Mouse (Mus musculus) CH12.LX (cell line): ENCODE measurements around the gene Igflr1. TPM values are rescaled to one million over a fixed set of nuclear protein-coding genes. Genes with fewer than 3 reads are reported as not detected.
A peak's percentile ranks its signal among the peaks of the same experiment; 100 is the strongest.

ENCODE experiments used
- DNase-seq: peaks from one replicate; pipeline ENCODE4 v3.0.0-alpha.2; 2013; ENCODE audit errors: extremely low read depth
- H3K27ac ChIP-seq: 2 replicates; pipeline ENCODE4 v1.5.1; 2012; ENCODE audit warnings: low read depth, mild to moderate bottlenecking, control low read depth, moderate library complexity; ENCODE audit not compliant: insufficient read depth
- H3K27me3 ChIP-seq: replicated peaks from 2 replicates; pipeline ENCODE3; 2012; ENCODE audit warnings: inconsistent platforms
- H3K36me3 ChIP-seq, 2 experiments: replicated peaks in 1 of 2; 2 replicates each; pipeline versions ENCODE3 to v1.6.1; 2012; ENCODE audit warnings: inconsistent platforms in 1 of 2, low read length in 1 of 2, mild to moderate bottlenecking in 1 of 2, mixed read lengths in 1 of 2, moderate library complexity in 1 of 2; ENCODE audit not compliant: control insufficient read depth in 1 of 2, insufficient read depth in 1 of 2
- H3K4me1 ChIP-seq, 2 experiments: 2 replicates each; pipeline ENCODE4 v1.6.1; 2012; ENCODE audit warnings: inconsistent platforms in 1 of 2, moderate library complexity in 1 of 2; ENCODE audit not compliant: insufficient read depth in 2 of 2, control insufficient read depth in 1 of 2
- H3K4me2 ChIP-seq: 2 replicates; pipeline ENCODE4 v1.6.1; 2012; ENCODE audit warnings: low read depth, mild to moderate bottlenecking, control low read depth; ENCODE audit not compliant: poor library complexity, insufficient read depth, severe bottlenecking
- H3K4me3 ChIP-seq, 3 experiments: fragments of 150-350 bp in 1 of 3; sonication (generic) in 1 of 3; replicated peaks in 1 of 3; 2 replicates each; pipeline versions ENCODE3 to v1.5.1; 2011 to 2012; ENCODE audit warnings: low read depth in 2 of 3, low read length in 2 of 3, mild to moderate bottlenecking in 2 of 3, moderate library complexity in 2 of 3, control low read depth in 1 of 3, improper control_type of control experiment in 1 of 3, inconsistent platforms in 1 of 3, mixed read lengths in 1 of 3; ENCODE audit not compliant: poor library complexity in 1 of 3
- H3K79me2 ChIP-seq: replicated peaks from 2 replicates; pipeline ENCODE4 v1.6.1; 2012; ENCODE audit warnings: mild to moderate bottlenecking, moderate library complexity; ENCODE audit not compliant: control insufficient read depth, poor library complexity, insufficient read depth, severe bottlenecking; ENCODE audit errors: extremely low read depth
- H3K9ac ChIP-seq: 2 replicates; pipeline ENCODE4 v1.6.1; 2012; ENCODE audit warnings: low read depth, mild to moderate bottlenecking, control low read depth, moderate library complexity; ENCODE audit not compliant: insufficient read depth
- H3K9me3 ChIP-seq: replicated peaks from 2 replicates; pipeline ENCODE3; 2012; ENCODE audit warnings: low read length, inconsistent platforms, mixed read lengths
- BHLHE40 ChIP-seq: IDR thresholded peaks from 2 replicates; pipeline ENCODE4 v1.6.1; 2011; ENCODE audit warnings: mild to moderate bottlenecking, low read depth, low read length, improper control_type of control experiment
- CHD1 ChIP-seq: IDR thresholded peaks from 2 replicates; pipeline ENCODE4 v1.6.1; 2012; ENCODE audit warnings: low read depth, low read length, improper control_type of control experiment, inconsistent platforms
- CHD2 ChIP-seq: IDR thresholded peaks from 2 replicates; pipeline ENCODE4 v1.6.1; 2011; ENCODE audit warnings: low read length, improper control_type of control experiment
- ELF1 ChIP-seq: IDR thresholded peaks from 2 replicates; pipeline ENCODE4 v1.6.1; 2014; ENCODE audit warnings: low read depth, mild to moderate bottlenecking, inconsistent platforms, low read length, improper control_type of control experiment
- EP300 ChIP-seq: IDR thresholded peaks from 2 replicates; pipeline ENCODE4 v1.6.1; 2011; ENCODE audit warnings: low read length, improper control_type of control experiment
- ETS1 ChIP-seq: conservative IDR thresholded peaks from 2 replicates; pipeline ENCODE4 v1.6.1; 2012; ENCODE audit warnings: low read depth, mild to moderate bottlenecking, inconsistent platforms, low read length, improper control_type of control experiment, moderate library complexity
- GABPA ChIP-seq: IDR thresholded peaks from 2 replicates; pipeline ENCODE4 v1.6.1; 2012; ENCODE audit warnings: low read depth, low read length, improper control_type of control experiment, inconsistent platforms; ENCODE audit not compliant: insufficient replicate concordance
- HCFC1 ChIP-seq: IDR thresholded peaks from 2 replicates; pipeline ENCODE4 v1.6.1; 2012; ENCODE audit warnings: low read depth, mild to moderate bottlenecking, inconsistent platforms, low read length, improper control_type of control experiment
- IRF4 ChIP-seq: IDR thresholded peaks from 2 replicates; pipeline ENCODE4 v1.6.1; 2014; ENCODE audit warnings: low read depth, mild to moderate bottlenecking, inconsistent platforms, low read length, improper control_type of control experiment
- JUND ChIP-seq: conservative IDR thresholded peaks from 2 replicates; pipeline ENCODE4 v1.6.1; 2011; ENCODE audit warnings: low read depth, low read length, improper control_type of control experiment
- MAFK ChIP-seq: IDR thresholded peaks from 2 replicates; pipeline ENCODE4 v1.6.1; 2011; ENCODE audit warnings: low read length, improper control_type of control experiment; ENCODE audit not compliant: insufficient replicate concordance
- MAZ ChIP-seq: IDR thresholded peaks from 2 replicates; pipeline ENCODE4 v1.6.1; 2012; ENCODE audit warnings: low read depth, mild to moderate bottlenecking, inconsistent platforms, low read length, improper control_type of control experiment, moderate library complexity
- MEF2A ChIP-seq: IDR thresholded peaks from 2 replicates; pipeline ENCODE4 v1.6.1; 2014; ENCODE audit warnings: low read depth, mild to moderate bottlenecking, inconsistent platforms, low read length, improper control_type of control experiment, borderline replicate concordance
- MXI1 ChIP-seq: IDR thresholded peaks from 2 replicates; pipeline ENCODE4 v1.6.1; 2011; ENCODE audit warnings: mild to moderate bottlenecking, low read depth, low read length, improper control_type of control experiment
- MYC ChIP-seq: IDR thresholded peaks from 2 replicates; pipeline ENCODE4 v1.6.1; 2011; ENCODE audit warnings: low read depth, mild to moderate bottlenecking, improper control_type of control experiment, low read length
- NELFE ChIP-seq: IDR thresholded peaks from 2 replicates; pipeline ENCODE4 v1.6.1; 2011; ENCODE audit warnings: low read depth, low read length, improper control_type of control experiment
- NRF1 ChIP-seq: IDR thresholded peaks from 2 replicates; pipeline ENCODE4 v1.6.1; 2014; ENCODE audit warnings: low read depth, mild to moderate bottlenecking, inconsistent platforms, low read length, improper control_type of control experiment, moderate library complexity
- PAX5 ChIP-seq: IDR thresholded peaks from 2 replicates; pipeline ENCODE4 v1.6.1; 2012; ENCODE audit warnings: low read length, inconsistent platforms, mixed read lengths
- POLR2A ChIP-seq: IDR thresholded peaks from 2 replicates; pipeline ENCODE4 v1.6.1; 2011; ENCODE audit warnings: low read depth, mild to moderate bottlenecking, improper control_type of control experiment, low read length
- POLR2AphosphoS2 ChIP-seq: IDR thresholded peaks from 2 replicates; pipeline ENCODE4 v1.6.1; 2011; ENCODE audit warnings: low read depth, low read length, improper control_type of control experiment
- RCOR1 ChIP-seq: conservative IDR thresholded peaks from 2 replicates; pipeline ENCODE4 v1.6.1; 2012; ENCODE audit warnings: low read depth, mild to moderate bottlenecking, inconsistent platforms, low read length, improper control_type of control experiment
- SIN3A ChIP-seq: IDR thresholded peaks from 2 replicates; pipeline ENCODE4 v1.6.1; 2012; ENCODE audit warnings: low read length, improper control_type of control experiment, inconsistent platforms
- SMC3 ChIP-seq: IDR thresholded peaks from 2 replicates; pipeline ENCODE4 v1.6.1; 2011; ENCODE audit warnings: low read depth, low read length, improper control_type of control experiment
- TBP ChIP-seq: conservative IDR thresholded peaks from 2 replicates; pipeline ENCODE4 v1.6.1; 2011; ENCODE audit warnings: low read depth, low read length, improper control_type of control experiment
- TCF12 ChIP-seq: IDR thresholded peaks from 2 replicates; pipeline ENCODE4 v1.6.1; 2014; ENCODE audit warnings: low read depth, mild to moderate bottlenecking, inconsistent platforms, low read length, improper control_type of control experiment
- UBTF ChIP-seq: IDR thresholded peaks from 2 replicates; pipeline ENCODE4 v1.6.1; 2012; ENCODE audit warnings: low read depth, mild to moderate bottlenecking, inconsistent platforms, low read length, improper control_type of control experiment, moderate library complexity
- USF1 ChIP-seq: IDR thresholded peaks from 2 replicates; pipeline ENCODE4 v1.6.1; 2014; ENCODE audit warnings: low read depth, mild to moderate bottlenecking, inconsistent platforms, low read length, improper control_type of control experiment
- USF2 ChIP-seq: conservative IDR thresholded peaks from 2 replicates; pipeline ENCODE4 v1.6.1; 2011; ENCODE audit warnings: low read depth, low read length, improper control_type of control experiment
- ZC3H11A ChIP-seq: IDR thresholded peaks from 2 replicates; pipeline ENCODE4 v1.6.1; 2012; ENCODE audit warnings: low read depth, mild to moderate bottlenecking, inconsistent platforms, low read length, improper control_type of control experiment
- ZKSCAN1 ChIP-seq: IDR thresholded peaks from 2 replicates; pipeline ENCODE4 v1.6.1; 2012; ENCODE audit warnings: low read depth, inconsistent platforms, low read length, improper control_type of control experiment, borderline replicate concordance
- ZNF384 ChIP-seq: IDR thresholded peaks from 2 replicates; pipeline ENCODE4 v1.6.1; 2012; ENCODE audit warnings: low read depth, low read length, improper control_type of control experiment, inconsistent platforms
- dilution Hi-C: fragments of 300-500 bp; cut with MboI; formaldehyde crosslinking; loops from 2 replicates; pipeline ENCODE4 v1.14.3; 2020; ENCODE audit warnings: low sequenced_read_pairs; ENCODE audit not compliant: extremely low pct_unique_long_range_greater_than_20kb, extremely low pct_ligation_motif_present
- in situ Hi-C: fragments of 300-500 bp; cut with MboI; formaldehyde crosslinking; loops from 3 replicates; pipeline ENCODE4 v1.14.3; 2019; ENCODE audit warnings: low sequenced_read_pairs, low pct_ligation_motif_present, low pct_unique_long_range_greater_than_20kb, mixed read lengths
- polyA plus RNA-seq: library from polyadenylated mRNA; unstranded; fragments of >175 nt; gene quantifications from 2 replicates; pipeline ENCODE4 v1.2.1, GENCODE M21; 2012; ENCODE audit warnings: low read depth; ENCODE audit not compliant: insufficient read length
- total RNA-seq, 2 experiments: library from RNA; depleted of rRNA; stranded (reverse); fragments of 300-350 nt in 1 of 2; fragments of >200 nt in 1 of 2; gene quantifications; 2 replicates each; pipeline ENCODE4 v1.2.3; 2012 to 2014

Gene Igflr1
- total and polyA plus RNA-seq, 3 experiments: 1.3 TPM; not detected in 2

GRCm38 (mm10) chr7:30591605-30591951 is 26.4 kb downstream of the Igflr1 start:
- peak; percentile 9; the same call in 1 of the 2 replicates for TF ChIP-seq IRF4
- 0 out of 2 replicates have a peak, but pooled peaks have one; percentile 70 for TF ChIP-seq UBTF
- TF ChIP-seq BHLHE40: no peak
- TF ChIP-seq, all 38 proteins: peak for 2
- H3K9ac ChIP-seq: peak overlapping the region; percentile 74

GRCm38 (mm10) chr7:30592772-30593423 is 27.7 kb downstream of the Igflr1 start:
- peaks cover 0 to 14% of the 10 kb centered on the region in 2 experiments for H3K36me3 ChIP-seq
- peak overlapping the region; percentile 84 to 93 (median 89) for H3K4me3 ChIP-seq
- peak; percentile 94 for DNase-seq
- dilution Hi-C loops (no loop called here), in situ Hi-C loops (no loop called here)
- H3K79me2 ChIP-seq: peaks cover 39% of the 10 kb centered on the region
- no peaks in the 10 kb centered on the region for H3K27me3 ChIP-seq
- H3K9ac ChIP-seq: peak overlapping the region; percentile 74
- no peaks in the 10 kb centered on the region for H3K9me3 ChIP-seq
- H3K27ac ChIP-seq: peak overlapping the region; percentile 100
- peak overlapping the region; percentile 93 for H3K4me2 ChIP-seq
- peaks cover 16 to 46% of the 10 kb centered on the region in 2 experiments for H3K4me1 ChIP-seq
- TF ChIP-seq BHLHE40: 0 out of 2 replicates have a peak, but pooled peaks have one; percentile 26
- no peak for TF ChIP-seq ZNF384
- no peak for TF ChIP-seq PAX5
- TF ChIP-seq MAZ: no peak; the same call in 1 of the 2 replicates
- TF ChIP-seq CHD1: no peak
- no peak for TF ChIP-seq MAFK
- TF ChIP-seq RCOR1: no peak
- TF ChIP-seq GABPA: no peak
- no peak; the same call in 1 of the 2 replicates for TF ChIP-seq ELF1
- peak; percentile 63 for TF ChIP-seq NRF1
- TF ChIP-seq UBTF: no peak
- peak; percentile 67 for TF ChIP-seq ETS1
- peak; percentile 66 for TF ChIP-seq NELFE
- TF ChIP-seq IRF4: peak; percentile 26; the same call in 1 of the 2 replicates
- TF ChIP-seq ZC3H11A: no peak
- TF ChIP-seq TBP: peak; percentile 78
- no peak for TF ChIP-seq CHD2
- peak; percentile 64 for TF ChIP-seq MYC
- no peak for TF ChIP-seq ZKSCAN1
- no peak for TF ChIP-seq USF2
- TF ChIP-seq POLR2AphosphoS2: no peak
- peak; percentile 36 for TF ChIP-seq SIN3A
- TF ChIP-seq POLR2A: peak; percentile 85
- TF ChIP-seq USF1: no peak
- TF ChIP-seq MEF2A: no peak
- TF ChIP-seq SMC3: no peak; the same call in 1 of the 2 replicates
- no peak; the same call in 1 of the 2 replicates for TF ChIP-seq JUND
- no peak for TF ChIP-seq EP300
- no peak; the same call in 1 of the 2 replicates for TF ChIP-seq MXI1
- TF ChIP-seq HCFC1: no peak
- TF ChIP-seq TCF12: no peak

More at GRCm38 (mm10) chr7:30591605-30591951, 26.4 kb downstream of the Igflr1 start:
- no peaks in the 10 kb centered on the region for H3K9me3 ChIP-seq
- peak overlapping the region; percentile 100; the same call in 1 of the 2 replicates for H3K27ac ChIP-seq
- H3K4me2 ChIP-seq: peak overlapping the region; percentile 93
- no peak for DNase-seq
- in situ Hi-C loops: no loop called here
- peaks cover 4 to 21% of the 10 kb centered on the region in 2 experiments for H3K36me3 ChIP-seq
- peak overlapping the region; percentile 84 to 93 (median 89) for H3K4me3 ChIP-seq
- peaks cover 52% of the 10 kb centered on the region for H3K79me2 ChIP-seq
- H3K27me3 ChIP-seq: no peaks in the 10 kb centered on the region
- H3K4me1 ChIP-seq: peaks cover 19 to 50% of the 10 kb centered on the region in 2 experiments
- dilution Hi-C loops: no loop called here
